Mouse (Mus musculus) cerebellum, adult 18-20 months (tissue): ENCODE data around the gene Dpm2.

Experiments used
- DNase-seq, 2 experiments: peaks; one replicate each; pipeline ENCODE4 v3.0.0; 2021

Gene Dpm2

DNA sequence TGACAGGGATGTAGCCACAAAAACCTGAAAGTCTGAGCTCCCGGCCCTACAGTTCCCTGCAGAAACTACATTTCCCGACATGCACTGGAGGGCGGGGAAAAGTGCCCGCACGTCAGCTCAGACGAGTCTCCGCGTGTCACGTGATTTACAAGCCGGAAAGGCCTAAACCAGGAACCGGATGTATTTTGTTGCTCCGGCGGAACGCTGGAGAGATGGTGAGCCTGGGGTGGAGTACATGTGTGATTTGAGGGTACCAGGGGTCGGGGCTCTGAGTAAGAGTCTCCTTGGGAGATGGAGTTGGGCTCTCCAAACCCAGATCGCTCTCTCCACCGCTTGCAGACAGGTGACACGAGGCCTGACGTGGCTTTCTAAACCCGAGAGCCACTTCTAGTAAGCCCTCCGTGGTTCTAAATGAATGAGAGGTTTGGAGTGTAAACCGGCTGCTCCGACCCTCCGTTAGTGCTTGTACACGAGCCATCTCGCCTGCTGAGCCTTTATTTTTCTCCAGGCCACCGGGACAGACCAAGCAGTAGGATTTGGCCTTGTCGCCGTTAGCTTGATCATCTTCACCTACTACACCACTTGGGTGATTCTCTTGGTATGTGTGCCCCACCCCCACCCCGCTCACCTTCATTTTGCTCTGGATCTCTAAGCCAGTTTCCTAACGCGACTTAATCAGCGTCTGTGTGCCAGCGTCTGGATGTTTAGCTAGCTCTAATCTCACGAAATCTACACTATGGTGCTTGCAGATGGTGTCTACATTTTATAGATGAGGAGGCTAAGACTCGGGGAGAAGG is at the start of gene Dpm2:
Gene Dpm2 (plus strand): TSS at position 161 of the 797 bp plus-strand sequence.
- peak; percentile 89 to 96 for DNase-seq

DNA sequence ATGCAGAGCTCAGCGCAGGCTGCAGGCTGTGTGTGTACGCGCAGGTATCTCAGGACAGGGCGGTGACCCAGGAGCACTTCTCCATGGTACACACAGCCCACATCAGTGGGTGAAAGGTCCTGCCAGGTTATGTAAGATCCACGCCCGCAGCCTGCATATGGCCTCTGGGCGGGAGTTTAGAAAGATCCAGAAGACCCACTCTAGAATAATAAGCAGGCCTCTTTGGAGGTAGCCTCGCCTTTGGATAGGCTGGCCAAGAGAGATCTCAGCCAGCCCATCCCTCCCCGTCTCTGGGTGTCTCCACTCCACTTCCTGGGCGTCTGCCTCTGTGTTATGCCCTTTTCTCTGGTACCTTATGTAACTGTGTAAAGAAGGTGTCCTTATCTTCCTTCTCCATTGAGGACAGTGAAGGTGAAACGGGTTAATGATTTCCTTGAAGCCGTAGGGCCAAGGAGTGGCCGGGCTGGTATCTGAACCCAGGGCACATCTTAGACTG is 46.1 kb upstream of the Dpm2 start:
- DNase-seq, result no peak

DNA sequence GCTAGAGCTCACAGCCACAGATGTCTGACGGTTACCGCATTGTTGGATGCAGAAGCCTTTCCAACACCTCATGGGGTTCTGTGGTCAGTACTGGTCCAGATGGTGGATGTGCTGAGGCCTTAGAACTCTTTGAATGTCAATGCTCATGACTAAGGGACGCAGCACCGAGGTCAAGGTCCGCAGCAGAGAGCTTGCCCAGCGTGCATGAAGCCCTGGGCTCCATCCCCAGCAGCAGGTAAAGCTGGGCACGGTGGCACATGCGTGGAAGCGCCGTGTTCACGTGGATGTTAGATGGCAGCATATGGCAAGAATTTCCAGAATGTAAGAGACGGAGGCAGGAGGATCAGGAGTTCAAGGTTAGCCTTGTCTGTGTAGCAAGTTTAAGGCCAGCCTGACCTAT is 44.8 kb upstream of the Dpm2 start:
- DNase-seq, result no peak

DNA sequence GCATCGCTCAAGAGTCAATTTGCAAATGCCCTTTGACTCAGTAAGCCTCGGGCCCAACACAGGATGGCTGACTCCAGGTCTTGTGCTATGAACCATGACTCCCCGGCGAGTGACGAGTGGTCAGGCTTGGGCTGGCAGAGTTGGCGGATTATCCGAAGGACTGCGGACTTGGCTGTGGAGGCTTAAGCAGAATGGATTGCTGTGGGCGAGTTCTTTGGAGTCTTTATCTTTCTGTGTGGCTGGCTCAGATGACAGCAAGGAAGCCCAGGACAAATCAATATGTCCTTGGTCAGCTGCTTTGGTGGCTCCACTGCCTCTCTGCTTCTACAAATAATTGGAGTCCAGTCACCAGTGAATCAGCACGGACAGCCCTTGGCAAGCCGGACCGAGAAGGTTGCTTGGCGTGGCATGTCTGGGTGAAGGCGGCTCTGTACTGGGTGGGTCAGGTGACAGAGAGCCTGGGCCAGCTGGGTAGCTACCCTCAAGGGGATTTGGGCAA is 43.1 kb upstream of the Dpm2 start:
- DNase-seq, result no peak

DNA sequence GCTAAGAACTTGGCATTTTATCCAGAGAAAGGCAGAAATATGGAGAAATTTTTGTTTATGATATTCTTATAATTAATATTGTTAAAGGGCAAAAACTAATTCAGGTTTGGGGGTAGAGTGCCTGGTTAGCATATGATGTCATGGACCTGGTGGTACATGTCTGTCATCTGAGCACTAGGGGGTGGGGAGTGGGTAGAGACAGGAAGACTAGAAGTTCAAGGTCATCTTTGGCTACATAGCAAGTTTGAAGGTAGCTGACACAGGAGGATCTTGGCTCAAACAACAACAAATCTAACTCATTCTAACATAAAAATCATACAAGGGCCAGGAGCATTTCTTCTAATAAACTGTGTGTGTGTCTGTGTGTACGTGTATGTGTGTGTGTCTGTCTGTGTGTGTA is 42.3 kb upstream of the Dpm2 start:
- no peak for DNase-seq

DNA sequence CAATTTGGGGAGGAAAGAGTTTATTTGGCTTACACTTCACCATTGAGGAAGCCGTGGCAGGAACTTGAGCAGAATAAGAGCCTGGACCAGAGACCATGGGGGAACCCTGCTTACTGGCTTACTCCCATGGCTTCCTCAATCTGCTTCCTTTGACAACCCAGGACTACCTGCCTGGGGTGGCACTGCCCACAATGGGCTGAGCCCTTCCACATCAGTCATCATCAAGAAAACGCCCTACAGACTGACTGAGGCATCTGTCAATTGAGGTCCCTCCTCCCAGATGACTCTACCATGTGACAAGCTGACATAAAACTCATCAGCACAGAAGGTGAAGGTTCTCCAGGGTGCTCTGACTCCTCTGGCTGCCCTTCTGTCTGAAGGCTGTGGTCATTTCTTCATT is 40.2 kb upstream of the Dpm2 start:
- no peak for DNase-seq

DNA sequence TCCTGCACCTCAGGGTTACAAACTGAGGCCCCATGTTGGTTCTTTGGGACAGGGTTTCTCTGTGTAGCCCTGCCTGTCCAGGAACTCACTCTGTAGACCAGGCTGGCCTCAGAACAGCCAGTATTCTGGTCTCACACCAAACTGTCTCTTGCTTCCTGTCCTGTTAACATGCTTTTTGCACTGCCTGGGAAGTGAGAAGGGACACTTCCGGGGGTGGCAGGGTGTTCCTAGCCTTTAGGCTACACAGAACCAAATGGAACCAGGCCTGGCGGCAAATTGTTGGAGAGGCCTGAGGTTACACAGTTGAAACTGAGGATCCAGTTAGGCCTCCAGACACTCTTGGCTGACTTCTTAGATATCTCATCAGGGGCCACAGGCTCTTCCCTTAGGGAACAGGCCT is 37.5 kb upstream of the Dpm2 start:
- no peak for DNase-seq

DNA sequence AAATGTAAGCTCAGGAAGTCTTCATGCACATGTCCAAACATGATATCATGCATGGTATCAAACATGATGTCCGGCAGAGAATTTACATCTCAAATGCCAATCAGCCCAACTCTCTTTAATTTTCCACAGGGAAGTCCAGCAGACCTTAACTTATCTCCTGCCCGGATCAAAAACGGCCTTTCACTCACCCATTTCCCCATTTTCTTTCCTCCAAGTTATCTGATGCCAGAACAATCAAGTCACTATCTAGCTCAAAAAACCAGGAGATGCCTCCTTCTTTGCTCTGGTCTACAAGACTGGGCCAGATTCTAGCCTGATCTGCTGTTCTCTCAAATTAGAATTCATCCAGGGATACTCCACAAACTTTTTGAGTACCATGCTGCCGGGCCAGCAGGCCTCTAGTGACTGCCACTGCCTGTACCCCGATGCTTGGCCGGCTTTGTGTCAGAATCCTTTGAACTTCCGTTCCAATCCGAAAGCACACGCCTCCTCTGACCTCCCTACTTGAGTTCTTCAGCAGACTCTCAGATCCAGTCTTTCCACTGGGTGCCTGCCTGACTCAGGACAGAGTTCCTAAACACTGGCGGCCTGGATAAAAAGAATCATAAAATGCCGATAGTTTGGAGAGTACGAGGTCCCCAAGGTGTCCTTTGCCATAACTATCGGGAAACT is 36.5 kb upstream of the Dpm2 start:
- DNase-seq, result peak in 1 of 2 experiments; percentile 37

DNA sequence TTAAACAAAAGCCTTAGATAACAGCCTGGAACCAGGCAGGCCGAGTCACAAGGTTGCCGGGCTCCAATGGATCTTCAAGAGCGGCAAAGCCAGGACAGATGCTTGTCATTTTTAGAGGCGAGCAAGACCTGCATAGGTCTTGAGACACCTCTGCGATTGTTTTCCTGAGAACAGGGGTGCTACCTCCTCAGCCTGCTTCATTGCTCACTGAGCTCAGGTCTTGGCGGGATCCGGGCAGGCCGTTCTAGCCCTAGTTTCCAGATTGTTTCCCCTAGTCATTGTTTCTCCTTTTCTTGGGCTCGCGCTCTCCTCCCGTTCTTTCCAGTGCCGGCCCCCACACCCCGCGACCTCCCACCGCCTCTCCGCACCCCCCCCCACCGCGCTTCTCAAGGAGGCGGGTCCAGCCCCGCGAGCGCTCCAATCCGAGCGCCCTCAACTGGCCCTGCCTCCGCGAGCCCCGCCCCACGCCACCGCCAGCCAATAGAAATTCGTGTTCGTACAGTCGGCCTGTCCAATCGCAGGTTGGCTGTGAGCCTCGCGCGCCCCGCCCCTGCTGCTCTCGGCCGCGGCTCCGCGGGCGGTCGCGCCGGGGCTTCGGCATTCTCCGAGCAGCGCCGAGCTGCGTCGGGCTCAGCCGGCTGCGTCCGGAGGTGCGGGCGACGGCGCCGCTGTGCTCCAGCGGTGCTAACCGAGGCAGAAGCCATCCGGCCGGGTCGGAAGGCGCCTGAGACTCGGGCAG is 35.8 kb upstream of the Dpm2 start, which contains the start of gene Fam102a:
Gene Fam102a (plus strand): TSS at position 600 of the 739 bp plus-strand sequence.
- peak; percentile 99 to 100 for DNase-seq

DNA sequence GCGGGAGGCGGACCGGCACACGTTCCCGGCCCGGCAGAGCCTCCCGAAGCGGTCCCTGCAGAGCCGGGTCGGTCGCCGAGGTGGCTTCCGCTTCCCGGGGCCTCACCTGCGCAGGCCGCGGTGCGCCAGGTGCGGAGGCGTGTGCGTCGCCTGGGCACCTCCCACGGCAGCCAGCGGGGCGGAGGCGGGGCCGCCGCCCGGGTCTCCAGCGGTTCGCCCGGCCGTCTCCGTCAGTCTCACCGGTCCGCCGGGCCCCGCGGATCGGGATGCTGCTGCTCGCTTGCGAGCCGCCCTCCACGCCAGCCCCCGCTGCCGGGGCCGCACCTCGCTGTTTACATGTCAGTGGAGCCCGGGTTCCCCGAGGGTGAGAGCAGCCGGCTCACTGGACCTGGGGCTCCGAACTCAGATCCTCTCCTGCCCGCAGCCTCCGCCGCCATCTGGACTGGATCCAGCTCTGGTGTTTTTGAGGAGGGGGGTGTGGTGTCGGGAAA is 35.1 kb upstream of the Dpm2 start:
- peak; percentile 51 to 77 for DNase-seq

DNA sequence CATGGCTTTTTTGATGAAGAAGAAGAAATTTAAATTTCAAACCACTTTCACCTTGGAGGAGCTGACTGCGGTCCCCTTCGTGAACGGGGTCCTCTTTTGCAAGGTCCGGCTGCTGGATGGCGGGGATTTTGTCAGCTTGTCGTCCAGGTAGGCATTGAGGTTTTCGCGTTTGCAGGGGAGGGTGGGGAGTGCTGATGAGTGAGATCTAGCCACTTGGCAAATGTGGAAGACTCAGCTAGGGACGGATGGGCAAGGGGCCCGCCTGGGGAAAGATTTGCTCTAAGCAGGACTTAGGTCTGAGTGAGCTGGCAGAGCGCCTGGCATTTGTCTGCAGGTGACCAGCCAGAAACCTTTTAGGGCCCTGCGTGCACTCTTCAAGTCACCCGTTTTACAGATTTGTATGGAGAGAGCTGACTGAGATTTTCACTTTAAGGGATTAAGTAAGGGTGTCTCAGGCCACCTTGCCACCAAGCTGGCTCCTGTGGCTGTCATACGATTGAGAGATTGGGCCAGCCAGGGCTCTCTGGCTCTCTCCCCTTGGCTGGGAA is 34.5 kb upstream of the Dpm2 start:
- peak; percentile 66 to 75 for DNase-seq

DNA sequence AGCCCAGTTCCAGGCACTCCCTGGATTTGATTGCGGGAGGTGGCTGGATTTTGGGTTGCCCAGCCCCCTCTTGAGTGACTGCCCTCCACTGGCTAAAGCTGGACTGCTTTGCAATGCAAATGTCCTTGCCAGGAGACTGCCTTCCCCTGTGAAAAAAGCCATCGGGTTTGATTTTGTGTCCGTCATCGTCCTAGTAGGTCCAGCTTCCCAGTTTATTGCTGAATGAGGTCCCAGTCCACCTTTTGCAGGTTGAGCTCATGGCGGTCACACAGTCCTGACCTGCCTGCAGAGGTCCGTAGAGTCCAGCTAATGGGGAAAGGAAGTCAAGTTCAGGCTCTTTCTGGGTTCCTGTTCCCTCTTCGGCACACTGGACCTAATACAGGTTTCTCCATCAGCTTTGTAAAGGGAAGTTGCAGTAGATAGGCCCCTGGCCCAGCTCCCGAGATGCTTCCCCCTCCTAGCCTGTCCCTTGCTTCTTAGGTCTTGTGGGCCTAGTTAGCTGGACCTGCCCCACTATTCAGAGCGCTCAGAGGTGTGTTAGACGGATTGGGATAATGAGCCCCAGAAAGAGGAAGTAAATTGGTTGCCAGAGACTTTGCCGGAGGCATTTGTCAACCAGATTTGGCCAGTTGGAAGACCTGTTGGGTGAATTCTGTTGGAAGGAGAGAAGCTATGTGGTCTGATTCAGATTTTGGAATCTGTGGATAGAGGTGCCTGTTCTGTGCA is 33.9 kb upstream of the Dpm2 start:
- peak; percentile 73 to 75 for DNase-seq

DNA sequence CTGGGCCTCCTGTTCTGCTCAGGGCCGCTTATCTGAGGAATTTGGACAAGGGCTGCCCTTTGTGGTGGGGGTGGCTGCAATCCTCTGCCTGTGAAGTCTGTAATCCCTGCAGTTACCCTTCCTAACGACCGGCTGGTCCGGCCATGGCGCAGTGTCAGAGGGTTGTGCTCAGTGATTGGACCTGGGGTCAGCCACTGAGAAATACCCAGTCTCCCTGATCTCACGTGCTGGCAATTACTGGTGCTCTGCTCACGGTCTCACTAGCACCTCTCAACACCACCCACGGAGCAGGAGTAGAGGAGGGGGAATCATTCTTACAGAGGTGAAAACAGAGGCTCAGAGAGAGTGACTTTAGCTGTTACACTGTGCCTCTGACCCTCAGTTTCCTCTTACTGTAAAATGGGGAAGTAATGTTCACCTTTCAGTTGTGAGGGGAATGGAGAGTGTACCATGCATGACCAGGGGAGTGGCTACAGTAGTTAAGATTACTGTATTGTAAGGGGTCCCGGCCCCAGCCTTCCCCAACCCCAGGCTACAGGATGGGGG is 33.2 kb upstream of the Dpm2 start:
- peak; percentile 39 to 44 for DNase-seq

DNA sequence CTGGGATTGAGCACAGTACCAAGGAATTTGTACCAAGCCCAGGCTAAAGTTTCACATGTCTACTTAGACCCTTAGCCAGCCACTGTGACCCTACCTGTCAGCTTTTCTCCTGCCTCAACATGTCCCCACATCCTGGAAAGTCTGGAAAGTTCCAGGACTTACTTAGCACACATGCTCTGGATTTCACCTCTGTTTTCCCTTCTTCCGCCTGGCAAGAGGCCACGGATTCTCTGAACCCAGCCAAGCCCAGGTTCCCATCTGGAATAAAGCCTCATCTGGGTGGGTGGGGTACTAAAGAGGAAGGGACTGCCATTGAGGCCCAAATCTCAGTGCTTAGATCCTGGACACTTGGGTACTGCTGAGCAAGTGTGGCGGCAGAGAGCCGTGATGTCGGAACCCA is 32.7 kb upstream of the Dpm2 start:
- DNase-seq, result no peak

DNA sequence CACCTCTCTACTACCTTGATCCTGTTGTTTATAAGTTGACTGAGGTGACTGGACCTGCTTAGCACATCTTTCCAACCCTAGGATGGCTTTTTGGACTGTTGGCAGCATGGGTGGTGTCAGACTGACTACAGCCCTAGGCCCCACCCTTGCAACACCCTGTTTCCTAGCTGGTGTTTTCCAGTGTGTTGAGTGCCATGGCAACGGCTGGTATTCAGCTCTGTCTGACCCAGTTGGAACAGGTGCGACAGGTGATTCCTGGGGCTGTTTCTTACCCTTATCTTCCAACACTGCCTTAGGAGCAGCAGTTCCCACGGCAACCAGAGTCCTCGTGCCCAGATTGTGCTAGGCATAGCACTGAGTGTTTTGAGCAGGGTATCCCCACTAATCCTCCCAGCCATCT is 32.2 kb upstream of the Dpm2 start:
- DNase-seq, result peak; percentile 31 to 41

DNA sequence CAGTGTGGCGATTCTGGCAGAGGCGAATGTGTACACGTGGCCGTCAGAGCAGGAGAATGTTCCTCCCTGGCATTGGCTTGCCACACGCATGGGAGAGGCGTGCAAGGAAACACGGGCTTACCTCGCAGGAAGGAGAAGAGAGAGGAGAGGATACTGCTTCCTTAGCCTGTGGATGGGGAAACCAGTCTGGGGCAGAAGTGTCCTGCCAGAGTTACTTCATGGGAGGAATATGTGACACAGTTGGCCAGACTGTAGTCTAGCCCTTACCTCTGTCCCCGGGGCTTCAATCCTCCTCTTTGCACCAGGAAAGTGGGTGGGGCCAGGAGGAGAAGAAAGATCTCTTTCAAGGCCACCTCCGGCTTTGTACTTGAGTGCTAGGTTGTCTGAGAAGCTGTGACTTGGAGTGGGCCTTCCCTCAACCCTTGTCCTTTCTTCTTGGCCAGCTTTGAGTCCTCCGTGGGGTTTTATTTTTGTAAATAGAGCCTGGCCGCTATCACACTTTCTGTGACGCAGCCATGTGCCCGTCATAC is 31.1 kb upstream of the Dpm2 start:
- no peak for DNase-seq

DNA sequence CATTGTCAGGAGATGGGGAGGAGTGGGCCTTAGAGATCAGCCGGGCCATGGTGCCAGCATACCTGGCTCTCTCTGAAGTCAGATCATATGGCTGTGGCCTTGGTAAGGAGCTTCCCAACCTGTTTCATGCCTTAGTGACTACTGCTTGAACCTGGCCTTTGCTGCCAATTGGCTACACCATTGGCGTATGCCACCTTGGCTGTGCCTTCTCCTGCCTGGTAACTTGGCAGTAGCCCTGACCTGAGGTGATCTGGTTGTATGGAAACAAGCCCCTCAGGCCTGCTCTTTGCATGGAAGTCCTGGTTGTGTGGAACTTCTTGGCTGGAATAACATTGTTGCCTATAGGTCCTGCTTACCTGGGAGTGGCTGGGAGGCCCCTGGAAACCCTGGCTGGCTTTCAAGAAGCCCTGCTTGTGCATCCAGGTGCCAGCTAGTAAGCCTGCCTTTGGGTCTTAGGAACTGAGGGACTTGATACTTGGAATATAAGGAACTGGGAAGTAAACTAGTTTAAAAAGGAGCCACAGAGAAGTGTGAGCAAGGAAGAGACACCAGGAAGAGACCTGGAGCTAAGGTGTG is 29.2 kb upstream of the Dpm2 start:
- peak; percentile 71 to 85 for DNase-seq

DNA sequence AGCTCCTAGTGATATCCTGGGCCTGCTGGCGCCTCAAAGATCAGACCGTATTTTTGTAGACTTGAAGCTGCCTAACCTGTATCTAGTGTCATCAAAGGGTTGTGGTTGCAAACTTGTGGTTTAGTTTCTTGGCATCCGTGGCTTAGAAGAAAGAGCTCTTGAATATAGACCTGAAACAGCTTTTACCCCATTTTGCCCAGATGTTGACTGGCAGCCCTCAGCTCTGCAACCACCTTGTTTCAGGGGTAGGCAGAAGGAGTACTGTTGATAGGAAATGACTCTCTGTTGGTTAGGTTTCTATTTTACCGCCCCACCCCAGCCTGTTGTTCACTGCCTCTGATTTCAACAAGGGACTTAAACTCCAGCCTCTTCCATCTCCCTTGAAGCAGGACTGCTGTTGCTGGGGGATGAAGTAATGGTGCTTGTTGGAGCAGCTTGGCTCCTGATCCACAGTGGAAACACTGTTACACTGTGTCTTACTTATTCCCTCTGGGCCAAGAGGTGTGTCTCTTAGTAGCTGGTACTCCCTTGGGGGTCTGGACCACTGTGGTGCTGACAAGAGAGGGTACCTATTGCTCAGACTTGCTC is 28.6 kb upstream of the Dpm2 start:
- no peak for DNase-seq

DNA sequence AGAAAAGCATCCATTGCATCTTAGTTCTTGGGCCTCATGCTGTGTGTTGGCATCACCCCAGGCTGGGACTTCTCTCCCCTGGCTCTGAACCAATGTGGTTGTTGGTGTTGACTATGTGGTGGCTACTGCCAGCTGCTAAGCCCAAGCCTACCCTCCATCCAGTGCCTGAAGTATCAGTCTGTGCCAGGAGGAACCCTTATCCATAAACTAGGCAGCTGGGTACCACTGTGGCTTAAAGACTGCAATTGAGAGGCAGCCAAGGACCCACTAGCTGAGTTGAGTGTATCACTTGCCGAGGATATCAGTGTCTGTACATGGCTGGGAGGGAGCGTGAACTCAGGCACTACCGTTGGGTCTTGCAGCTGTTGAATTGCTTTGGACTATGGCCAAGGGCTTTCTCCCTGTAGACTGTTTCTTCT is 27.6 kb upstream of the Dpm2 start:
- peak; percentile 44 to 58 for DNase-seq

DNA sequence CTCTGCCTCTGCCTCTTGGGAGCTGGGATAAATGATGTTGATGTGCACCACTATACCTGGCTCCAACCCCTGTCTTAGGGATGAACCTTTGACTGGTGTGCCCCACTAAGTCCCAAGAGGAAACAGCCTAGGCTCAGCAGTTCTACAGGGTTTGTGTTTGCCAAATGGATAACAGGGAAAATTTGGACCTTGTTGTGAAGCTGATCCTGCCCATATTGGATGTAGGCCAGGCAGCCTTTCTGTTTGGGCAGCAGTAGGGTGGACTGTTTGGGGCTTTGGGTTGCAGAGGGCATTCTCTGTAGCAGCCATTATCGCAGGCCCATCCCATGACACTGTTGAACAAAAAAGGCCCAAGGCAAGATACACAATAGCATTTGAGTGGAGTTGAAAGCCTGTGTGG is 23.7 kb upstream of the Dpm2 start:
- no peak for DNase-seq

DNA sequence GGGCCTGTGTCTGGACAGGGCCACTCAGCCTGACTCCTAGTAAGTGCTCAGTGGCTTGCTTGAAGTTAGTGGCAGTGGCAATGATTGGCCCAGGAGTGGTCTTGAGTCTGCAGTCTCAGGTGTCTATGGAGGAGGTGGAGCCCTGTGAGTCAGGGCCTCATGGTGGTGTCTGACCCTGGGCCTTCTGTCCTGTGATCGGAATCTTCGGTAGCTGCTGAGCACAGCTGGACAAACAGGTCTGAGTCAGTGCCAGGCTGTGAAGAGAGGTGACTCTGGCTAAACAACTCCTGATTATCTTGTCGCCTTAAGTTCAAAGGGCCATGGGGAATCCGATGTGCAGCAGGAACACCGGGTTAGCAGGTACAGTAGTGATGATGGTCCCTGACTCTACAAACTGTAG is 23.3 kb upstream of the Dpm2 start:
- DNase-seq, result no peak
